Mouse (Mus musculus) G1E (cell line): Measurements from ENCODE around the gene Topors.

Source experiments
- CTCF ChIP-seq: IDR thresholded peaks from 2 replicates; pipeline ENCODE4 v1.5.1; 2012; ENCODE audit warnings: low read depth, low read length, inconsistent platforms, mixed read lengths
- GATA1 ChIP-seq: IDR thresholded peaks from 2 replicates; pipeline ENCODE4 v1.6.1; 2012; ENCODE audit warnings: borderline replicate concordance, low read length, inconsistent platforms, mixed read lengths
- GATA2 ChIP-seq: IDR thresholded peaks from 2 replicates; pipeline ENCODE4 v1.6.1; 2012; ENCODE audit warnings: low read depth, low read length, inconsistent platforms, borderline replicate concordance
- POLR2AphosphoS5 ChIP-seq: IDR thresholded peaks from 2 replicates; pipeline ENCODE4 v1.6.1; 2012; ENCODE audit warnings: low read depth, low read length, inconsistent platforms; ENCODE audit not compliant: insufficient replicate concordance
- TAL1 ChIP-seq: conservative IDR thresholded peaks from 2 replicates; pipeline ENCODE4 v1.6.1; 2012; ENCODE audit warnings: low read depth, low read length, inconsistent platforms, mixed read lengths

DNA sequence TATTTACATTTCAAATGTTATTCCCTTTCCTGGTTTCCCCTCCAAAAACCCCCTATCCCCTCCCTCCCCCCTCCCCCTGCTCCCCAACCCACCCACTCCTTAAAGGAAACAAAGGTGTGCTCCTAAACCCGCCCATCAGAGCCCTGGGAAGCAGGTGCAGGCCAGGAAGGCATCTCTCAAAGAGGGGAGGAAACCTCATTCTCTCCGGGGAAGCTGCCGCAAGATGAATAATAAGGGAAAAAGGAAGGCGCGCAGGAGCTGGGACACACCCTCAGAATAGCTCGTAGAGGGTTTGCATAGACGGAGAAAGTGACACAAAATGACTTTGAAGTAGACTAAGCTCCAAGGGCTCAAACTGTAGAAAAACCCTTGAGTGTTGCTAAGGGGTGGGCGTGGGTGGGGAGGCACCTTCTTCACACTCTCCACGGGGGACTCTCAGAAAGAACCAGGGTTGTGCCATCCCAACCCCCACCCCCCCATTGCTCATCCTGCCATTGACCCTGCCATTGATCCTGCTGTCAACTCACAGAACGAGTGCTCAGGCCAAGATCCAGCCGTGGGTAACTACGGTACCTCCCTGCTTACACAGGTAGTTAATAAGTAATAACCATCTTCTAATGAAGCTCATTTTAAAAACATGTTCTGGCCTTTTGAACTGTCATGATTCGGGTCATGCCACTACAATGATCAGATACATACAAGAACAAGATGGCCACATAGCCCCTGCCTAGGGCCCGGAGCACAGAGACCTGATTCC lies 48.5 kb downstream of the Topors start:
- no peak for TF ChIP-seq CTCF
- TF ChIP-seq GATA1: no peak
- TF ChIP-seq GATA2: no peak
- no peak for TF ChIP-seq TAL1
- no peak for TF ChIP-seq POLR2AphosphoS5
